Mouse (Mus musculus) gastrocnemius, postnatal 36 days (tissue): ENCODE results near the gene Necab3. TPM values are rescaled to one million over a fixed set of nuclear protein-coding genes. Genes with fewer than 3 reads are reported as not detected.

Experiments
- DNase-seq, 2 experiments: peaks; one replicate each; pipeline ENCODE4 v3.0.0; 2022
- intact Hi-C: fragments of 180-260 bp; cut with DNase I; formaldehyde crosslinking; loops from one replicate; pipeline ENCODE4 v1.15.1; 2025
- total RNA-seq, 2 experiments: library from RNA; stranded (reverse); gene quantifications; 2 replicates each; pipeline ENCODE4 v1.2.3; 2021

The Necab3 gene
- total RNA-seq, 2 experiments from 2014 or later: 0.27 to 0.28 TPM

- no peak for DNase-seq
- intact Hi-C loops: loop anchor here (5.0 kb wide), 1 partner anchor 52 kb away; the partner anchor contains the start of gene Pxmp4
Measured at GRCm38 (mm10) chr2:154549886-154550189, 8.9 kb downstream of the Necab3 start.

- intact Hi-C loops: no loop called here
- DNase-seq: peak in 1 of 2 experiments; percentile 34
Measured at GRCm38 (mm10) chr2:154549127-154549885, 9.4 kb downstream of the Necab3 start.

GRCm38 (mm10) chr2:154548688-154549087 is 10.0 kb downstream of the Necab3 start:
- no peak for DNase-seq
- intact Hi-C loops: no loop called here

- intact Hi-C loops: no loop called here
- DNase-seq: no peak
Measured at GRCm38 (mm10) chr2:154546711-154547110, 12.0 kb downstream of the Necab3 start, which contains the start of gene 1700003F12Rik. Gene 1700003F12Rik (plus strand): TSS chr2:154547085.

DNA sequence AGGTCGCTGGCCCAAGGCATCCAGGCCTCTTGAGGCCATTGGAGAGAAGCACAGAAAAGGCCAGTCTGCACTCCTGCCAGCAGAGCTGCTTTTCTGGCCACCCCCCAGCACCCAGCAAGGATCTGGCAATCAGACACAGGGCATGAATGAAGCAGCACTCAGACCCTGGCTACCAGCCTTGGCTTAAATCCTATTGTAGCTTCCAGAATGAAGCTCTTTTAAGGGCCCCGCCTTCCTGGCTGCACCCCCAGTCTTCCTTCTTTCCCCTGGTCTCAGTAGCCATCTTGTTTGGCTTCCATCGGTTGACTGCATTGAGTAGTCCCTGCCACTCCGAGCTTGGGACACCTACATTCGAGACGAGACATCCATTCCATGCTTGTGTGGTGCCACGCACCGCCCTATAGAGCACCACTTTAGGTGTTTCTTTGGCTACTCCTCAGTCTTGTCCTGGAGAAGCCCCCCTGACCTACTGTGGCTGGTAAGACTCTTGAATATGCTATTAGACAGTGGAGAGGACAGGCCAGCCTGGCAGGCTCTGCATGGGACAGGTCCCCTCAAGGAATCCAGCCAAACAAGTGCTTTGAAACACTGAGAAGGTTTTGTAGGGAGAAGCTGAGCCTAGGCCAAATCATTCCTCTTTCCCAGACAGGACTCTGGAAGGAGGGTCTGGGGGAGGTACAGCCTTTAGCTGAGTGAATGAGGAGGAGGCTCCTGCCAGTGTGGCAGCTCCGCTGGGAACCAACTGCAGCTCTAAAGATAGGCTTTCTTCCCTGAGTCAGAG is 14.9 kb downstream of the Necab3 start:
- intact Hi-C loops: no loop called here

GRCm38 (mm10) chr2:154541630-154542029 is 17.1 kb downstream of the Necab3 start:
- intact Hi-C loops: no loop called here
- no peak for DNase-seq

More for the DNA sequence above, 14.9 kb downstream of the Necab3 start:
- peak; percentile 61 to 62 for DNase-seq

DNA sequence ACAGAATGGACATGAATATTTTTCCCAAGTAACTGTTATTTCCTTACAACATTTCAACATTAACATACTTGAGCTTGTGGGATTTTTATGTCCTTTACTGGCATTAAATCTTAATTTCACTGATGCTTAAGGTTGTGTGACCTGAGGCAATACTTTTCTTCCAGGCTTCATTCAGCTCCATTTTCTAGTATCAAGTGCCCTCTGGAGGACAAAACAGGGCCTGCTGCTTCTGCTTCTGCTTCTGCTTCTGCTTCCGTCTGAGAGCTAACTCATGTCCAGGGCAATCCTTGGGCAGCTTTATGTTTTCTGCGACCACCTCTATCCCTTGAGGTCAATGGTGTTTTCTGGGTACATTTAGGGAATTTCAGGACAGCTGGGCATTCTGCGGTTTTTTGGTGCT is 19.0 kb downstream of the Necab3 start:
- intact Hi-C loops: loop anchor here (2.0 kb wide), 1 partner anchor 123 kb away; no protein-coding TSS in a partner anchor
- no peak for DNase-seq

- intact Hi-C loops: loop anchor here (2.0 kb wide), 1 partner anchor 122 kb away; no protein-coding TSS in a partner anchor
- no peak for DNase-seq
Measured at GRCm38 (mm10) chr2:154538710-154539109, 20.0 kb downstream of the Necab3 start.

GRCm38 (mm10) chr2:154538310-154538709 is 20.4 kb downstream of the Necab3 start:
- intact Hi-C loops: loop anchor here (2.0 kb wide), 1 partner anchor 122 kb away; no protein-coding TSS in a partner anchor
- DNase-seq: no peak

GRCm38 (mm10) chr2:154534704-154535270 is 23.9 kb downstream of the Necab3 start:
- no peak for DNase-seq
- intact Hi-C loops: no loop called here

DNA sequence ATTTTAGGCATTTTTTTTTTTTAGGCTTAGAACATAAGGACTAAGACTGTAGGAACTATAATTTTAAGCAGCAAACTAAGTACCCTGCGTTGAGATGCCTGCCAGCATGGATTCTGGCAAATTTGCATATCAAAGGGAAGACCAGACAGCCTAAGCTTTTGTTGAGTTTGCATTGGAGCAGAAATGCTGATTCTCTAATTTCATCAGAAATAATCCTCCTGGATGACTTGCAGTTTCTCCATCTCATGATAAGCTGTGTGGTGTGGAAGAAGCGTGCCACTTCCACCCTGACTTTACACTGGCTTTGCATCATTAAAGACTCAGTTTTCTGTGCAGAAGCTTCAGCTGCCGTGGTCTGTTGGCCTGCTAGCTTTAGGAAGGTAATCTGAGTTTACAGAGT is 25.8 kb downstream of the Necab3 start:
- DNase-seq: no peak
- intact Hi-C loops: no loop called here

DNA sequence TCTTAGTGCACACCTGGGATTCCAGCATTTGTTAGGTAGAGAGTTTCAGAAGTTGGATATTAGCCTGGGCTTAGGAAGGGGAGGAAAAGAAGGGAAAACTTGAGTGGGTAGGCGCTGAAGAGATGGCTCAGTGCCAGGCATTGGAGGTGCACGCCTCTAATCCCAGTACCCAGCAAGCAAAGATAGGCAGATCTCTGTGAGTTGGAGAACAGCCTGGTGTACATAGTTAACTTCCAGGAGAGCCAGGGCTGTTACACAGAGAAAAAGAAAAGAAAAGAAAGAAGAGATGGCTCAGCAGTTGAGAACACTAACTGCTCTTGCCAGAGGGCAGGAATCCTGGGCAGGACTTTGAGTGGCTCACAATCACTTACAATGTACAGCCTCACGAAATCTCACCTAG is 32.2 kb downstream of the Necab3 start:
- intact Hi-C loops: no loop called here

GRCm38 (mm10) chr2:154525285-154525684 is 33.4 kb downstream of the Necab3 start:
- intact Hi-C loops: no loop called here
- no peak for DNase-seq

More for the DNA sequence above, 32.2 kb downstream of the Necab3 start:
- DNase-seq: no peak

GRCm38 (mm10) chr2:154522334-154522733 is 36.4 kb downstream of the Necab3 start:
- no peak for DNase-seq
- intact Hi-C loops: no loop called here

- intact Hi-C loops: no loop called here
- no peak for DNase-seq
Measured at GRCm38 (mm10) chr2:154521449-154521848, 37.2 kb downstream of the Necab3 start.

DNA sequence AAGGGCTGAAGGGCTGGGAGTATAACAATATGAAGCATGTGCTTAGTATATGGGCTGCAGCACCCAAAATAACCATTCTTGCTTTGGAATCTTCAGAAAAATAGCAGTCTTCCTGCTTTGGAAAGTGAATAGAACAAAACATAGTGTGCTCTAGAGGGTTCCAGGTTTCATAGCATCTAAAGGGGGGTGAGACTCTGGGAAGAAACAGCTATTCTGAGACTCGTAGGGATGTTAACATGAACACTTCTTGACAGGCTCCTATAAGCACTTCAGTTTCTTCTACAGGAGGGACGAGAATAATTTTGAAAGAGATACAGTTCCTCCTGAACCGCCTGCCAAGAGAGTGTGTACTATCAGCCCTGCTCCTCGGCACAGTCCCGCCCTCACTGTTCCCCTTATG is 41.3 kb downstream of the Necab3 start:
- intact Hi-C loops: no loop called here
- no peak for DNase-seq

DNA sequence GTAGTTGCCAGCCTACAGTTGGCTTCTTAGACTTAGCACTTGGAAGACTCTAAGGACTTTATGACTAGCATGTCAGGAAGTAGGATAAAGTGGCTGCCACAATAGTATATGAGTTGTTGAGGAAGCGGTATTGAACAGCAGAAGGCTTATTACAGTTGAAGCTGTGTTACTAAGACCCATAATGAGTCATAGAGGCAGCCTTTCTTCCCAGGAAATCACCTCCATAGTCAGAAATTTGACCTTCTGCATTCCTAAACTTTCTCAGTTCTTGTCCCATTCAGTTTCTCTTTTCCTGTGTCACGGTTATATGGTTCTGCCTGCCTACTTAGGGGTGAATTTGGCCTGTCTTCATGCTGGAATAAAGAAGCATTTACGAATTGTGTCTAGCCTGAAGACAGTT is 41.7 kb downstream of the Necab3 start:
- intact Hi-C loops: no loop called here
- no peak for DNase-seq

DNA sequence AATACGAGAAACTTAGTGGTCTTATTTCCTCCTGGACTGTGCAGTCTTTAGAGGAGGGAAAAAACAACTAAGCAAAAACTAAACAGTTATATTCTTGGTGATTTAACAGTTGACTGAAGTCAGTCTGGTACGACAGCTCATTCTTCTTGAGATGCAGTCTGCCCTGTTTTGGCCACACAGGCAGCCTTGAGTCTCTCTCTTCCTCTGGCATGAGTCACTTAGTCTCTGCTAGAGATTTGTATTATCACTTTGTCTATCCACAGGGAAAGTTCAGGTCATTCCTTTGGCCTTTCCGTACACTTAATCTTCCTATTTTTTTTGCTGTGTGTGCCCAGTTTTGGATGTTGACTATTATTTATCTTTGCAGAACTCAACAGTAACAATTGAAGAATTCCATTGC is 48.5 kb downstream of the Necab3 start:
- DNase-seq: no peak
- intact Hi-C loops: no loop called here

DNA sequence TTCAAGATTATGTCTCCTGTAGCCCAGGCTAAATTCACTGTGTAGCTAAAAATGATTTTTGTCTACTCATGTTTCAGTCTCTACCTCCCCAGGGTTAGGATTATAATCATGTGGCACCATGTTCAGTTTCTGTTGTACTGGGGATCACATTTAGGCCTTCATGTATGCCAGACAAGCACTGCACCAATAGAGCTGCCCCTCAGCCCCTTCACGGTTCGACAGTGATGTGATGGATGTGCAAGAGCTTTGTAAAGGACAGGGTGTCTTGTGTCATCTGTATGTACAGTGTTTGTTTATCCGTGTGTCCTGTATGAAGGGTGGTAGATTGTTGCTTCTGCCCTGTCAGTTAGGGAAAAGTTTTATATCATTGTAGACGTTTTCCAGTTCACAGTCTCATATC is 50.2 kb downstream of the Necab3 start:
- intact Hi-C loops: loop anchor here (5.0 kb wide), 1 partner anchor 71 kb away; the partner anchor contains the start of gene Cbfa2t2
- no peak for DNase-seq

DNA sequence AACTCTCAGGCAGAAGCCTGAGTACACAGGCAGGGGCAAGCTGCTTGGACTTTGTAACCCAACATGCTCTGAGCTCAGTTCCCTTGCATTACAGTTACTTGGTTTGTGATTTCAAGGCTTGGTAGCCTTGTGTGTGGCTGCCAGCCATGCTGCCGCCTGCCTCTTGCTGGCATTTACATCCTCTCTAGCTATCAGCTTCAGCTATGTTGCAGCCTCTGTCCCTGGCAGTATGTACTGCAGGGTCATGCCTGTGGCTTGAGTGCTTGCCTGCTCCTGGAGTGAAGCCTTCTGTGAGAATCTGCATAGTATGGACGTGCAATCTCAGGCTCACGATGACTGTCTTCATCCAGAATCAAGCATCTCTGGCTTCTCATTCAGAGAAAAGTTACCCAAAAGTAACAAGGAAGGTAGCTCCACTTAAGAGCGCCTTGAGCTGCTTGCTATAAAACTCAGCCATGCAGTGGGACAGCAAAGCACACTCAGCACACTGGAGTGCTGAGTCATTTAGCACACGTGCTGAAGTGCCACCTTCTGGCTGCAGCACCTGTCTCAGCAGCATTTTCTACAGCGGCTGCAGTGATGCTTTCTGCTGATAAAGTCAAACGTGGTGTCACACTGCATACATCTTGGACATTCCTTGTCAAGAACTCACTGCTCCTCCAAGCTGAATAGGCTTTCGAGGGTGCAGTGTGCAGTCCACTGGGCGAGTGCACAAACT is 51.0 kb downstream of the Necab3 start:
- DNase-seq: no peak
- intact Hi-C loops: loop anchor here (5.0 kb wide), 1 partner anchor 70 kb away; the partner anchor contains the start of gene Cbfa2t2
